Mouse (Mus musculus): ENCODE results near the gene Nts. TPM values are rescaled to one million over a fixed set of nuclear protein-coding genes. Genes with fewer than 3 reads are reported as not detected.

Nts gene
- polyA plus RNA-seq, 1 experiment, result not detected

Other genes starting within 250 kb of the Nts start
- 0.39 TPM in 1 of 2 replicates, not detected in the other for gene Rassf9, start 21.7 kb upstream of the Nts start, polyA plus RNA-seq (2011; ENCODE audit: insufficient read depth, insufficient read length, low read depth, missing spikeins)

All from ES-Bruce4 (cell line).